Mouse (Mus musculus) gastrocnemius, postnatal 25 days (tissue): ENCODE results near the gene Mark4. TPM values are rescaled to one million over a fixed set of nuclear protein-coding genes. Genes with fewer than 3 reads are reported as not detected.

Experiments
- DNase-seq: peaks from one replicate; pipeline ENCODE4 v3.0.0; 2022
- long read RNA-seq, 2 experiments: library from polyadenylated mRNA; stranded (forward); transcript quantifications; one replicate each; pipeline ENCODE4 v2.0.0; 2021
- total RNA-seq, 2 experiments: library from RNA; stranded (reverse); gene quantifications; 1 replicate in 1 of 2; 2 replicates in 1 of 2; pipeline ENCODE4 v1.2.3; 2021

The Mark4 gene
- total RNA-seq, result 10 to 100 TPM; 13.2 to 13.8 TPM
- long read RNA-seq, experiment 1, partial matches to known transcripts, result 2 of 12 reads
- long read RNA-seq, experiment 1, other reads (novel, unspliced or antisense), result 9 of 12 reads
- long read RNA-seq, experiment 2, partial matches to known transcripts, result 10 of 16 reads
- long read RNA-seq, experiment 2, other reads (novel, unspliced or antisense), result 5 of 16 reads

DNA sequence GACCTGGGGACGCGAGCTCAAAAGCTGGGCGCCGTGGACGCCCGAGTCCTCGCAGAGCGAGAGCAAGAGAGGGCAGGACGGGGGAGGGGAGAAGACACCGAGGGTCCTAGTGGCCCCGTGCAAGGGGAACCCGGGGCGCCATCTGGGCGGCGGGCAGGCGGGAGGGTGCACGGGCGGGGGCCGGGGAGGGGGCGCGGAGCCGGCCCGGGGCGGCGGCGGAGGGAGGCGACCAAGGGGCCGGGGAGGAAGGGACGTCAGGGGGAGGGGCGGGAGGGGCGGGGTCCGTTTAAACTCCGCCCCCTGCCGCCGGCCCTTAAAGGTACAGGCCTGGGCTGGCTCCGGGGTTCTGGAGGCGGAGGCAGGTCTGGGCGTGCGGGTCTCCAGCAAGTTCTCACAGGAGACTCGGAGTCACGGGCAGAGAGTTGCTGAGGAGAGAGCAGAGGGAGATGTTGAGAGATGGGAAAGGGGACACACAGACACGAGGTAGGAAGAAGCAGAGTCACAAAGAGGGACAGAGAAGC, at the start of gene Mark4:
Gene Mark4, minus strand, starts transcription at position 231 of the 521 bp plus-strand sequence.
- peak; percentile 80 for DNase-seq

DNA sequence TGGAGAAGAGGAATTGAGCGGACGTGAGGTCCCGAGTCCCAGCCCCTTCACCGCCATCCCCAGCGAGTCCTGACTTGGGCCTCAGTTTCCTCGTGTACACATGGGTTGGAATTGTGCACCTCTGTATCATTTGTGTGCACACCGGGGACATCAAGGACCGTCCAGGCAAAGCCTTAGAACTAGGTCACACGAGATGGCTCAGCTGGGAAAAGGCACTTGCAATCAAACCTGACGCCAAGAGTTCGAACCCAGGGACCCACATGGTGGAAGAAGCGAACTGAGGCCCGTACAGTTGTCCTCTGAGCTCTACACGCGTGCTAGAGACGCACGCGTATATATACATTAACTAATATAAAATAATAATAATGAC, 49.0 kb upstream of the Mark4 start:
- no peak for DNase-seq

- no peak for DNase-seq
Measured at GRCm38 (mm10) chr7:19506969-19507611, 48.5 kb upstream of the Mark4 start.

DNA sequence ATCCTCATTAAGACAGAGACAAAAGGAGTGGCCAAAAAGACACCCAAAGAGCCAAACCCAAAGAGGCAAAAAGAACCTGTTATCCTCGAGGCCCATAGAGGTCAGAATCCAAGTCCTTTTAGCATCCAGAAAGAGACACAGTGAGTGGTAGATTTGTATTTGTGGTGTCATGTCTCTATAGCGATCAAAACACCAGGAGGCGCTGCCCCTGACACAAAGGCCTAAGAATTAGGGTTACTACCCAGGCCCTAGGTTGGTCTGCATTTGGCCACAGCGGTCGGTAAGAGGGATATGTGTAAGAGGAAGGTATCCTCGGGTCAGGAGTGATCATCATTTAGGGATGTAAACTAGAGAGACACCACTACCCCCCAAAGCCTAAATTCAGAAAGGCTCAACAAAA, 47.7 kb upstream of the Mark4 start:
- no peak for DNase-seq

DNA sequence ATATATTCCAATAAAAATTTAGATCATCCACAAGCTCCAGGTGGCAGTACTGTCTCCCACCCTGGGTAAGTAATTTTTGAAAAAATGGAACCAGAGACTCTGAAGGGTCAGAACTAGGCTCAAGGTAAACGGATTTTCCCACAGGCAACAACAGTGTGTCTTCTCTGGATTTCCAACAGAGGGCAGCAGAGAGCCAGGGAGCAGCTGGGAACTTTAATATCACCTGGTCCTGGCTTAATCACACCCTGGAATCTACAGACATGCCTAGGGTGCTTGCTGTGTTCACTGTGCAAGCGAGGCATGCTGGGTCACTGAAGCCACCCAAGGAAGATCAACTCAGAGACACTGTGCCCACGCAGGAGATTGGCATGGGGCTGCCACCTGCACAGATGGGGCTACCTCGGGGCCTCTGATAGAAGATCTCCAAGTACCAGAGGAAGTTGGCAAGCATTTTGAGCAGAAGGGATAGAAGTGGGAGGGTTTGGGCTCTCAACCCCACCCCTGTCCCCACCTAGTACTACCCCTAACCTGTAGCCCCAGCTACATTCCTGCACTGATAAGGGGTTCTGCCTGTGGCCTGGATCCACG, 45.0 kb upstream of the Mark4 start:
- no peak for DNase-seq

DNA sequence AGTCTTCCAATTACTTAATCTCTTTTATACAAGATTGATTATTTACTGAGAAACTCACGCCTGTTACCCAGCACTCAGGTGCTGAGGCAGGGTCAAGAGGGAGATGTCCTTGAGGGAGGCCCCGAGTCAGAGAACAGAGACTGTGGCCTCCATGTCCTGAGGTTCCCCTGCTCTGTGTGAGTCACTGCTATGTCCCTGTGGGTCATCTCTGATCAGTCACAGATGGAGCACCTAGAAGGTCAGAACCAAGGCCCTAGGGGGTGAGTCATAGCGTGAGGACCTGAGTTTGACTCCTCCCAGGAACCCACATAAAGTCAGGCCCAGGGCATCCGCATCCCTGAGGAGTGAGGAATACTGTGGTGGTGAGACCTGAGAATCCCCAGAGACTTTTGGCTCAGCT, 43.0 kb upstream of the Mark4 start:
- DNase-seq, result no peak

DNA sequence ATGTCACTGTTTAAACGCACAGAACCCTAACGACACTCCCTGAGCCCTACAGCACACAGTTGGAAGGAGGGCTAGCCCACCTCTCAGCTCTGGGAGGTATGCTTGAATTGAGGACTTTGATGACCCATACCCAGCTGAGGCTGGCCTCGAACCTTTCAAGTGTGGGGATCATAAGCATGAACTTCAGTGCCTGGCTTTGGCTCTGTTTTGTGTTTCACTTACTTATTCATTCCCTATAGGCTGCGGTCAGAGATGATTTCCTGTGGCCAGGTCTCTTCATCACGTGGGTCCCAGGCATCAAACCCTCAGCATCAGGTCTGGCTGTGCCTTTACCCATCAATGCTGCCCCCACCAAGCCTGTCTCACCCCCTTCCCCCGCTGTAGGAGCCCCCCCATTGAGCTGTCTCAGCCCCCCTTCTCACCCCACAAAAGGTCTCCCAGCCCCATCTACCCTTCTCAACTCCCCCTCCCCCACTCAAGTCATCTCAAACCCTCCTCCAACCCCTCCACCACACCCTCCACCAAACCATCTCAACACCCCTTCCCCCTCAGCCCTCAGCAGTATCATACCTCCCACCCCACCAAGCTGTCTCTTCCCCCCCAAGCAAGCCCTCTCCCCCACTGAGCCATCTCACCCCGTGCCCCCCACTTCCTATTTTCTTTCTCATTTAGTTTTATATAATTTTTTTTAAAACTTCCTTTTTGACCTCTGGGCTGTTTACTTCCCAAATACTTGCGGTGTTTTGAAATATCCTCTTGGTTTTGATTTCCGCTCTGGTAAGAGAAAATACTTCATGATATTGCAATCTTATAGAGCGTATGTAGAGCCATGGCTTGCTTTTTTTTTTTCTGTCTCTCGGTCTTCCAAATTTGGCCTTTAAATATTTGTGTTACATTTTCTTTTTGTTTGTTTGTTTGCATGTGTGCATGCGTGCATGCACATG, 42.1 kb upstream of the Mark4 start:
- DNase-seq, result no peak

- no peak for DNase-seq
Measured at GRCm38 (mm10) chr7:19498326-19498725, 39.7 kb upstream of the Mark4 start.

DNA sequence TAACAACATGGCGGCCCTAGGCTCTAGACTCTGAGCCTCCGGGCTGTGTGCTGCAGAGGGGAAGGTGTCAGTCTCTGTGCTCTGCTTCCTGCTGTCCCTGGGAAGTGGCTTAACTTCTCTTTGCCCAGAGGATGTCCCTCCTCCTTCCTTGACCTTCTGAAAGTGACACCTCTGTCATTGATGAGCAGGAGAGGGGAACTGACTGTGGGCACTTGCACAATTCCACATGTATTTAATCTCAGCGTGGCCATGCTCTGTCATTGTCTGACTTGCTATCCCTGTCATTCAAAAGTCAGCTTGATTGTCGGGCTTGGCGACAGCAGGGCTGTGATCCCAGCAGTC, 37.6 kb upstream of the Mark4 start:
- no peak for DNase-seq

- no peak for DNase-seq
Measured at GRCm38 (mm10) chr7:19495521-19496213, 37.0 kb upstream of the Mark4 start.

GRCm38 (mm10) chr7:19494751-19495474, 36.3 kb upstream of the Mark4 start:
- DNase-seq, result no peak

DNA sequence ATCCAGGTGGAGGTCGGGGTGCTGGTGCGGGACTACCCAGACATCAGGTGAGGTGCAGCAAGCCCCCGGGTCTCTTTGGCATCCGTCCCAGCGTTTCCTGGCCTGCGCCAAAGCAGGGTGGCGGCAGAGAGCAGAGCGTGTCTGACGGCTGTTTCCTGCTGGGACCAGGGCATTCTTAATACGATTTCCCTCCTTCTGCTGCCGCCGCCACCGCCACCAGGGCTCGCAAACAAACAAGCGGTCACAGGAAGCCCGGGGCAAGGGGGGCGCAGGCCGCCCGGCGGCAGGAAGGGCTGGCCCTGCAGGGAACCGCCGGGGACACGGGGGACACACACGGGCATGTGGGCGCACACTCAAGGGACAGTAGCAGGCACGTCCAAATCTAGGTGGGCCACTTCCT, 33.1 kb upstream of the Mark4 start:
- DNase-seq, result no peak

DNA sequence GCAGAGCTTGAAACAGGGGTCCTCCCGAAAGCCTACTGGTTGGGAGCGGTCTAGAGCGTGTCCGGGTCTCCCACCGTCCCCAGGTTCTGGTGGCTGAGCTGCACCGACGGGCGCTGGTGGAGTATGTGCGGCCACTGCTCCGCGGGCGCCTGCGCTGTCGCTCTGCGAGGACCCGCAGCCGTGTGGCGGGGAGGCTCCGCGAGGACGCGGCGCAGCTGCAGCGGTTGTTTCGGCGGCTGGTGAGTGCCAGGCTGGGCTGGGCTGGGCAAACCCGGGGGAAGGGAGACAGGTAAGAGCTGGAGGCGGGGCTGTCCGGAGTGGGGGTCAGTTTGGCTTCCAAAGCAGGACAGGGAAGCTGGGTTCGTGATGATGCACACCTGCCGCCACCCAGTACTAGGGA, 30.9 kb upstream of the Mark4 start:
- DNase-seq, result no peak

DNA sequence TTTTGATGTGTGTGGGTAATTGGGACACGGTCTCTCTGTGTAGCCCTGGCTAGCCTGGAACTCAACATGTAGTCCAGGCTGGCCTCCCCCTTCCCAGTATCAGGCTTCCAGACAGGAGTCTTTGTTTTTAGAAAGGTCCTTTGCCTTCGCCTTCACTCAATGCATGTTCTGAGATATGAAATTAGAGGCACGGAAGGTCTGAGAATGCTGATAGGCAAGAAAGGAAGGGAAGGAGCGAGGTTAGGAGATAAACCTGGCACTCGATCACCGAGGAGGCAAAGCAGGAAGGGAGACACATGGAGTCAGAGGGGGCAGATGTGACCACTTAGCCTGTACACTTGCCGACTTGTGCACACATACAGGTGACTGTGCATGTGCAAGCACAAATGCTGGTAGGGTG, 27.9 kb upstream of the Mark4 start:
- DNase-seq, result no peak

DNA sequence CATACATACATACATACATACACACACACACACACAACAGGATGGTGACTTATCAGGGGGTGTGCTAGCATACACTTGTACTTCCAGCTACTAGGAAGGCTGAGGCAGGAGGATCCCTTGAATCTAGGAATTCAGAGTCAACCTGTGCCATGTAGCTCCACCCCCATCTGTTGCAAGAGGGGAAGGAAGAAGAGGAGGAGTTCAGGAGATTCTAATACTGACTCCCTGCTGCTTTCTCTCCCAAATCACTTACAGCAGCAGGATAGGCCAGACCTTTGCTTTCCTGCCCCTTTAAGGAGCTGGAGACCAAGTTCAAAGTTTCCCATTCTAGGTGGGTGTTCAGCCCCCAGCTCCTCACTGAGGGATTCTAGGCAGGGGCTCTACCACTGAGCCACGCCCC, 26.9 kb upstream of the Mark4 start:
- no peak for DNase-seq

DNA sequence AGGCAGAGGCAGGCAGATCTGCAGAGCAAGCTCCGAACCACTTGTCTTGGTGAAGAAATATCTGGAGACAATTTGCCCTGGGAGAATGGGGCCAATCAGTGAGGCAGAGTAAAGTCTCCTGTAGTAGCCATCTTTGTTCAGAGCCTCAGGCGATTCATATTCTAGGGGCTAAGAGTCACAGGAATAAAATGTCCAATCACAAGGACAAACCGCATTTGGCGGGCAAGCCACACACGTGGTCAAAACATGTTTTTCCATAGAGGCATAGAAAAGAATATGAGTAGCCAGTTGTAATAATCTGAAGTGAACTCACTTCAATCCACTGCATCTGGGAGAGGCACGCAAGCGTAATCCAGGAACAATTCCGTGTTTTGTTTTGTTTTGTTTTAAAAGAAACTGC, 24.7 kb upstream of the Mark4 start:
- no peak for DNase-seq

- no peak for DNase-seq
Measured at GRCm38 (mm10) chr7:19477624-19478384, 19.2 kb upstream of the Mark4 start.

GRCm38 (mm10) chr7:19477084-19477483, 18.5 kb upstream of the Mark4 start:
- no peak for DNase-seq

DNA sequence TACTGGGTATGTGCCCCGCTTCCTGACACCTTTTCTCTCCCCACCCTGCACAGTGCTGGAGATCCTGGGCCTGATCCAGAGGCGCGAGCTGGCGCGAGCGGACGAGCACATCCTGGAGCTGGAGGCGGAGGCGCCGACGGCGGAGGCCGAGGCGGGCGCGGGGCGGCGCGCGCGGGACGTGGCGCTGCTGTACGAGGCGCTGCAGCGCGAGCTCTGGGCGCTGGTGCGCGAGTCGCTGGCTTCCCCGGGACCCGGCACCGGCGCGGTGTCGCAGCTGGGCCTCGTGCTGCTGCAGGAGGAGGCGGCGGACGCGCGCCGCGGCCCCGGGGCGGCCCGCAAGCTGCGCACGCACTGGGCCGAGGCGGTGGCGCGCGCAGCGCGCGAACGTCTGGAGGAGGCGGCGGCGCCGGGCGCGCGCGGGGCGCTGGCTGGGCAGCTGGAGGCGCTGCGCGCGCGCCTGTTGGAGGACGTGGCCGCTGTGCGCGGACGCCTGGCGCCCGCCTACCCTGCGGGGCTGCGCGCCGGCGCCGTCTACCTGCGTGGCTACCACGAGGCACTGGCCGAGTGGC, 15.3 kb upstream of the Mark4 start:
- peak; percentile 74 for DNase-seq

DNA sequence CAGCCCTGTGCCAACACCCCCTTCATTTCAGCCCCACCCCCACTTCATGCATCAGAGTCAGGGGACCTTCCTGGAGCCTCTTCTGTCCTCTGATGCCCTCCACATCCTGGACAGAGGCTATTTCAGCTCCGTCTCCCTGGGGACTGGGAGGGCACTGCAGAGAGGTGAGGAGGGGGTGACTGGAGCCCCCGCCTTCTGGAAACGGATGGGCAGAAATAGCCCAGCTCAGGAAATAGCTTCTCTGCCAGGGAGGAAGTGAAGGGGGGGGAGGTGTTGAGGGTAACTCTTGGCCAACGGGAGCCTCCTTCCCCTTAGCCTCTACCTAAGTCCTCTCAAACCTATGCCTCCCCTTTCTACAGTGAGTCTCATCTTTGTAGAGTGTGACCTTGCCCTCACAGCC, 13.8 kb upstream of the Mark4 start:
- DNase-seq, result no peak
